23 mouse cellular contexts compared by ENCODE assay signal in the genomic region with DNA sequence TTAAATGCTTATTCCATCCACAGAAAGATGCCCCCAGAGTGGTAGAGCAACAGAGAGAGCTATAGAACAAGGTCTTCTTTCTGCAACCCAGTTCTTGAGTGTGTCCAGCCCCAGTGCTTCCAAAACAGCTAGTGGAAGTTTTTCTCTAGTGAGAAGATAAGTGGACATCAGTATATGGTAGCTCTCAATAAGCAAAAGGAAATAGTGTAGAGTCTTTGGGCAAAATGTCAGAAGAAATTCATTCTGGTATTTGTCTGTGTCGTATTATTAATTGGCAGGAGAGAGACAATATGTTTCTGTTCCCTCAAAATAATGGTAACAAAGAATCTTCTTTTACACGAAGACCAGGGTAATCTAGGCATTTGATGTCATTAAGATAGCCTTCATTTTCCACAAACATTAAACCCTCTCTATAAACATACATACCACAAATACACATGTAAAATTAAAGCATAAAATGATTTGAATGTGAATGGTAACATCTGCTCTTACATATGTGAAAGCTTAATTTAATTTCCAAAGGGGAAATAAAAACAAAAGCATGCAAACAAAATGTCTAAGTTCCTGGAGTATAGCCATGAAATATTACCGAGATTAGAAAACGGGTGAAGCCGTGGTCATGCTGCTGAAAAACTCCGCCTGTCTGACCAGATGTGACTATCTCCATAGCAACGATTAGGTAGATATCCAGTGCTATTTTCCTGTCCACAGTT.
DNase-seq lines count a peak whose midpoint lies in the region; ATAC-seq and TF ChIP-seq lines count a peak whose summit lies in the region.
"Had no signal": no experiment of that assay in that cellular context is flagged by ENCODE, and none has a peak within 500 bp of the region (broad histone marks: within the 10 kb centered on the region; RNA-seq: fewer than 3 reads in every experiment).

No protein-coding gene starts in this region.

- H3K27ac ChIP-seq in hindbrain, embryonic 16.5 days (ENCODE audit: low read depth, low read length): no peak overlapping the region
- H3K27ac ChIP-seq in hindbrain, embryonic 12.5 days: no peak overlapping the region
- H3K27ac ChIP-seq in kidney, postnatal 0 days: 0 out of 2 replicates have a peak overlapping the region, but pooled peaks have one; percentile 10
- H3K27ac ChIP-seq in midbrain, embryonic 15.5 days: no peak overlapping the region
- H3K27ac ChIP-seq in midbrain, embryonic 13.5 days: no peak overlapping the region
- H3K27ac ChIP-seq in neural tube, embryonic 15.5 days (replicated peaks): no peak overlapping the region
- H3K27ac ChIP-seq: forebrain, embryonic 10.5 days; hindbrain, embryonic 15.5 days; limb, embryonic 15.5 days; liver, embryonic 15.5 days; macrophage; neural tube, embryonic 13.5 days had no signal

- TF ChIP-seq CTCF in kidney, postnatal 0 days (IDR thresholded peaks at IDR 0.05; ENCODE audit: low read depth): no peak

- H3K36me3 ChIP-seq in hindbrain, embryonic 16.5 days (ENCODE audit: control insufficient read depth, insufficient read depth, low read length): no peaks in the 10 kb centered on the region
- no peaks in the 10 kb centered on the region for H3K36me3 ChIP-seq in hindbrain, embryonic 12.5 days
- no peaks in the 10 kb centered on the region for H3K36me3 ChIP-seq in kidney, postnatal 0 days (ENCODE audit: insufficient read depth, low read length)
- H3K36me3 ChIP-seq in midbrain, embryonic 15.5 days (replicated peaks): no peaks in the 10 kb centered on the region
- H3K36me3 ChIP-seq in midbrain, embryonic 13.5 days: no peaks in the 10 kb centered on the region
- H3K36me3 ChIP-seq in neural tube, embryonic 15.5 days: no peaks in the 10 kb centered on the region
- H3K36me3 ChIP-seq: forebrain, embryonic 10.5 days; hindbrain, embryonic 15.5 days; limb, embryonic 15.5 days; liver, embryonic 15.5 days; neural tube, embryonic 13.5 days had no signal

- 68% methylated on average over 7 of the region's 7 CpGs for WGBS in hindbrain, embryonic 16.5 days
- WGBS in hindbrain, embryonic 12.5 days: 75% methylated on average over 7 of the region's 7 CpGs
- 47% methylated on average over 7 of the region's 7 CpGs for WGBS in kidney, postnatal 0 days
- 66% methylated on average over 7 of the region's 7 CpGs for WGBS in midbrain, embryonic 15.5 days
- WGBS in midbrain, embryonic 13.5 days: 67% methylated on average over 7 of the region's 7 CpGs
- 49% methylated on average over 7 of the region's 7 CpGs for WGBS in neural tube, embryonic 15.5 days

- H3K4me1 ChIP-seq in hindbrain, embryonic 16.5 days (ENCODE audit: control insufficient read depth, insufficient read depth, low read depth, low read length): no peaks in the 10 kb centered on the region
- no peaks in the 10 kb centered on the region for H3K4me1 ChIP-seq in hindbrain, embryonic 12.5 days
- H3K4me1 ChIP-seq in kidney, postnatal 0 days (replicated peaks; ENCODE audit: insufficient read depth, low read length): no peaks in the 10 kb centered on the region
- H3K4me1 ChIP-seq in midbrain, embryonic 15.5 days: no peaks in the 10 kb centered on the region
- no peaks in the 10 kb centered on the region for H3K4me1 ChIP-seq in midbrain, embryonic 13.5 days (replicated peaks)
- no peaks in the 10 kb centered on the region for H3K4me1 ChIP-seq in neural tube, embryonic 15.5 days
- H3K4me1 ChIP-seq: hindbrain, embryonic 15.5 days; liver, embryonic 15.5 days; neural tube, embryonic 13.5 days had no signal

- no peaks in the 10 kb centered on the region for H3K27me3 ChIP-seq in hindbrain, embryonic 16.5 days (replicated peaks; ENCODE audit: control insufficient read depth, insufficient read depth, low read length)
- no peaks in the 10 kb centered on the region for H3K27me3 ChIP-seq in hindbrain, embryonic 12.5 days
- H3K27me3 ChIP-seq in kidney, postnatal 0 days (ENCODE audit: insufficient read depth, low read length): no peaks in the 10 kb centered on the region
- H3K27me3 ChIP-seq in midbrain, embryonic 15.5 days (replicated peaks): no peaks in the 10 kb centered on the region
- no peaks in the 10 kb centered on the region for H3K27me3 ChIP-seq in midbrain, embryonic 13.5 days
- H3K27me3 ChIP-seq in neural tube, embryonic 15.5 days (replicated peaks): no peaks in the 10 kb centered on the region
- H3K27me3 ChIP-seq: hindbrain, embryonic 15.5 days; limb, embryonic 15.5 days; liver, embryonic 15.5 days; neural tube, embryonic 13.5 days had no signal

- H3K9me3 ChIP-seq in hindbrain, embryonic 16.5 days (ENCODE audit: control insufficient read depth, low read length): no peaks in the 10 kb centered on the region
- no peaks in the 10 kb centered on the region for H3K9me3 ChIP-seq in hindbrain, embryonic 12.5 days (replicated peaks)
- no peaks in the 10 kb centered on the region for H3K9me3 ChIP-seq in kidney, postnatal 0 days (replicated peaks; ENCODE audit: low read length)
- H3K9me3 ChIP-seq in midbrain, embryonic 15.5 days: no peaks in the 10 kb centered on the region
- no peaks in the 10 kb centered on the region for H3K9me3 ChIP-seq in midbrain, embryonic 13.5 days
- no peaks in the 10 kb centered on the region for H3K9me3 ChIP-seq in neural tube, embryonic 15.5 days (replicated peaks)
- H3K9me3 ChIP-seq: forebrain, embryonic 10.5 days; hindbrain, embryonic 15.5 days; limb, embryonic 15.5 days; liver, embryonic 15.5 days; neural tube, embryonic 13.5 days had no signal

- no peak overlapping the region for H3K9ac ChIP-seq in hindbrain, embryonic 16.5 days (ENCODE audit: low read depth, low read length)
- H3K9ac ChIP-seq in hindbrain, embryonic 12.5 days: no peak overlapping the region
- no peak overlapping the region for H3K9ac ChIP-seq in kidney, postnatal 0 days (ENCODE audit: low read depth, low read length)
- H3K9ac ChIP-seq in midbrain, embryonic 15.5 days: no peak overlapping the region
- H3K9ac ChIP-seq in midbrain, embryonic 13.5 days (replicated peaks): no peak overlapping the region
- no peak overlapping the region for H3K9ac ChIP-seq in neural tube, embryonic 15.5 days (replicated peaks)
- H3K9ac ChIP-seq: hindbrain, embryonic 15.5 days; limb, embryonic 15.5 days; liver, embryonic 15.5 days; neural tube, embryonic 13.5 days had no signal

- peak; percentile 76 for DNase-seq in kidney, postnatal 0 days (ENCODE audit: low spot score)
- DNase-seq in kidney, adult 8-10 months: no peak
- DNase-seq: adrenal gland, postnatal 25 days; cerebellum, adult 9-10 months; gastrocnemius, postnatal 36 days; kidney, adult 2 months; layer of hippocampus, adult 9-11 months; right cerebral cortex, adult 18-20 months; right cerebral cortex, postnatal 4 days; thymus, adult 2 months; thymus, postnatal 4 days had no signal

- ATAC-seq in hindbrain, embryonic 16.5 days: peak; percentile 80
- ATAC-seq in hindbrain, embryonic 12.5 days (ENCODE audit: low FRiP score): no peak
- ATAC-seq in kidney, postnatal 0 days (replicated peaks; ENCODE audit: low FRiP score, low read depth): no peak
- ATAC-seq in midbrain, embryonic 15.5 days (replicated peaks): peak; percentile 70; the same call in 1 of the 2 replicates
- no peak for ATAC-seq in midbrain, embryonic 13.5 days
- peak; percentile 41; the same call in 1 of the 2 replicates for ATAC-seq in neural tube, embryonic 15.5 days (ENCODE audit: low FRiP score)
- ATAC-seq in erythroid progenitor cell, adult 5-6 weeks (replicated peaks; ENCODE audit: low FRiP score, poor library complexity, severe bottlenecking): no peak

- H3K4me2 ChIP-seq in hindbrain, embryonic 16.5 days (ENCODE audit: low read length): no peak overlapping the region
- H3K4me2 ChIP-seq in hindbrain, embryonic 12.5 days (replicated peaks): no peak overlapping the region
- no peak overlapping the region for H3K4me2 ChIP-seq in kidney, postnatal 0 days (ENCODE audit: low read length)
- H3K4me2 ChIP-seq in midbrain, embryonic 15.5 days: no peak overlapping the region
- no peak overlapping the region for H3K4me2 ChIP-seq in midbrain, embryonic 13.5 days (replicated peaks)
- no peak overlapping the region for H3K4me2 ChIP-seq in neural tube, embryonic 15.5 days
- H3K4me2 ChIP-seq: hindbrain, embryonic 15.5 days; limb, embryonic 15.5 days; liver, embryonic 15.5 days; neural tube, embryonic 13.5 days had no signal

- H3K4me3 ChIP-seq in hindbrain, embryonic 16.5 days (ENCODE audit: low read length): no peak overlapping the region
- no peak overlapping the region for H3K4me3 ChIP-seq in hindbrain, embryonic 12.5 days
- no peak overlapping the region for H3K4me3 ChIP-seq in kidney, postnatal 0 days (replicated peaks; ENCODE audit: low read depth, low read length)
- H3K4me3 ChIP-seq in midbrain, embryonic 15.5 days: no peak overlapping the region
- no peak overlapping the region for H3K4me3 ChIP-seq in midbrain, embryonic 13.5 days (replicated peaks)
- H3K4me3 ChIP-seq in neural tube, embryonic 15.5 days (replicated peaks): no peak overlapping the region
- H3K4me3 ChIP-seq: forebrain, embryonic 10.5 days; hindbrain, embryonic 15.5 days; limb, embryonic 15.5 days; liver, embryonic 15.5 days; neural tube, embryonic 13.5 days had no signal

Comparison
In these comparisons a context has a peak if more than half of its experiments do, and no peak if none do; other contexts are left out.
1. ATAC-seq: peak in hindbrain, embryonic 16.5 days (single experiment), midbrain, embryonic 15.5 days (single experiment) and neural tube, embryonic 15.5 days (single experiment); none in hindbrain, embryonic 12.5 days (single experiment), kidney, postnatal 0 days (single experiment), midbrain, embryonic 13.5 days (single experiment) and erythroid progenitor cell, adult 5-6 weeks (single experiment).